Mouse (Mus musculus) NIH3T3 (cell line): ENCODE measurements around the gene Fdx1l.
A peak's percentile ranks its signal among the peaks of the same experiment; 100 is the strongest.
"Not testable (repeated sequence)": the region's sequence is repeated elsewhere in the genome, so short reads cannot be mapped to it uniquely, and the experiment has no call there.

Source experiments
- DNase-seq: peaks from one replicate; pipeline ENCODE4 v3.0.0-alpha.2; 2012; ENCODE audit warnings: low read depth

The Fdx1l gene

DNA sequence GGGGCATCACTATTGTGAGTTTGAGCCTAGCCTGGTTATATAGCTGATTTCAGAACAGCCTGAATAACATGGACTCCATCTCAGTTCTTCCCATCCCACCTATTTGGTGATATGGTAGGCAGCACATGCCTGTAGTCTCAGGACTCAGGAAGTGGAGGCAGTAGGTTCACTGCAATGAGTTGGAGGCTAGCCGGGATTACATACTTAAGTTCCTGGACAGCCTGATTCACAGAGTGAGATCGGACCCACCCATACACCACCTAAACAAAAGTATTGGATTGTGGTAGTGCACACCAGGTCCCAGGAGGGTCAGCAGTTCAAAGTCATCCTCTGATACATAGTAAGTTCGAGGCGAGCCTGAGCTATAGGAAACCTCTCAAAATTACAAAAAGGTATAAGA, 773 bp downstream of the Fdx1l start:
- DNase-seq = peak; percentile 38

DNA sequence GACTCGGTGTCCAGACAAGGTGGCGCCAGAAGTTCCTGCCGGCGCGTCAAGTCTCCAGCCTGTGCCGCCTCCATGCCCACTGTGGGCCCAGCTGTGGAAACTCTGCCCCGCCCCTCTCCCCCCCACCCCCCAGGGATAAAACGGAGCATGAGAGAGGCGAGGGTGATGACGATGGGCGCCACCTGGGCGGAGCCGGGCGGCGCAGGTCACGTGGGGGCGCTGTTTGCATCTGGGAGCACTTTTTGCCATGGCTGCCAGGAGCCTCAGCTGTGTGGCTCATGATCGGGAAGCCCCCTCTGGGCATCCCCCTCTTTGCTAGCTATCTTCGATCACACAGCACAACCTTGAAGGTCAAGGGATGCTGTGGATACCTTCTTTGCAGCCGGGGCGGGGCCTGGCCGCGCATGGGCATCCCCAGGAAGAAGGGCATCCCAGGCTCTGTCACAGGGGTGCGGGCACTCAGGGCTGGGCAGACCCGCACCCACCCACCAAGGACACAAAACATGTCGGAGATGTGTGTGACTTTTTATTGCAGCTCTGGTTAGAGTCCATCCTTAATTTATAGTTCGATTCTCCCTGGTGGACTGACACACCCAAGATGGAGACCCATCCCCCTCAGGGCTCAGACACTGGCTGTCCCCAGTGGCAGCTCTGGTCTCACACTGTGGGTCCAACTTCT, 6.3 kb downstream of the Fdx1l start, which contains the start of gene Zglp1:
Zglp1 (minus strand) TSS at position 88 of the 679 bp plus-strand sequence.
- DNase-seq = no peak

DNA sequence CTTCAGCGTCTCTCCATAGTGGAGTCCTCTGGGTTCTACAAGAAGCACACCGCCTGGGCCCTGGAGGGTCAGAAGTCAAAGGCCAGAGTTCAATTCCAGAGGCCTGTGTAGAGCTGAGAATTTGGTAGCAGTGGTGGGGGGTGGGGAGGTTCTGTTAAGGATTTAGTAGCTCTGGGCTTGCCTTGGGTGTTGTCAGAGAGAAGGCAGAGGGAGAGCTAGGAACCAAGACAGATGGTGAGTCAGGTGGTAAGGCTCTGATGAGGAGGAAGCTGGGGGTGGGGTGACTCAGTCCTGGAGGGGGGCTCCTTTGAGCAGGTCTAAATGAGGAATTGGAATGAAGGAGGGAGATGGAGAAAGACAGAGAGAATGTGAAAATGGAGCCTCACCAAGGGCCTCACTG, 10.5 kb downstream of the Fdx1l start:
- peak; percentile 29 for DNase-seq

DNA sequence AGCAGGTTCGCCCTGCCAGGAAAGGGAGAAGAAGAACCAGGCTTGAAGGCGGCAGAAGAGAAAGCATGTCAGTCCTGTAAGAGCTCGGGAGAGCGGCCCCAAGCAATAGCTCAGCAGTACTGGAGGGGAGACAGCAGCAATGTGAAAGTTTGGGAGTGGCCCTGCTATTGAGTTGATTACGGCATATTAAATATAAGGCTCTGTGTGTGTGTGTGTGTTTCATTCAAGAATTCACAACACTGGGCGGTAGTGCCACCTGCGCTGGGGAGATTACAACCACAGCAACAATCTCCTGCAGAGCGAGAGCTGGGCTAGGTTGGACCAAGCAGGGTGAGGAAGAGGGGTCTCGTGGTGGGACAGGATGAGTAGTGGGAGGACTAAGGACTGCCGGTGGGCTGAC, 21.8 kb downstream of the Fdx1l start:
- no peak for DNase-seq

DNA sequence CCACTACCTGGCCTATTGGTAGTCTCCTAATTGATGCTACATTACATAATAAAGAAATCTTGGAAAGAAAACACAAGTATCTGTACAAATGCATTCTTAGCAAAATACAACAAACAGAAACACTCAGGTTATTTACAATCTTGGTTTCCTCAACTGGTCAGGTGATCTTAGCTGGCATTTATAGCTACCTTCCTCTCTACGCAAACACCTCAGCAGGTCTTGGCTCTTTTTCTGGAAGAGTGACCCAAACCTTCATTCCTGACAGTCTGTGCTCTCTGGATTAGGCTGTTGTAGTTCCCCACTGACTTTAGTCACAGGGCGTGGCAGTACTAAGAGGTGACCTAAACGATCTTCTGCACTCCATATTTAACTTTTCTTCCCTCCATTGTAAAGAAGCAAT, 28.2 kb downstream of the Fdx1l start:
- DNase-seq = no peak

DNA sequence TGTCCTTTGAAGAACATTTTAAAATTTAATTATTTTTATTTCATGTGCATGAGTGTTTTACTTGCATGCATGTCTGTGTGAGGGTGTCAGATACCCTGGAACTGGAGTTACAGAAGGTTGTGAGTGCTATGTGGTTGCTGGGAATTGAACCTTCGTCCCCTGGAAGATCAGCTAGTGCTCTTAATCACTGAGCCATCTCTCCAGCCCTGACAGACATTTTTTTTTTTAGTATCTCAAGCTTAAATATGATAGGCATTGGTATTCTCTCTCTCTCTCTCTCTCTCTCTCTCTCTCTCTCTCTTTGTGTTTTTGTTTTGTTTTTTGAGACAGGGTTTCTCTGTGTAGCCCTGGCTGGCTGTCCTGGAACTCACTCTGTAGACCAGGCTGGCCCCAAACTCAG, 28.6 kb downstream of the Fdx1l start:
- not testable (repeated sequence) for DNase-seq

DNA sequence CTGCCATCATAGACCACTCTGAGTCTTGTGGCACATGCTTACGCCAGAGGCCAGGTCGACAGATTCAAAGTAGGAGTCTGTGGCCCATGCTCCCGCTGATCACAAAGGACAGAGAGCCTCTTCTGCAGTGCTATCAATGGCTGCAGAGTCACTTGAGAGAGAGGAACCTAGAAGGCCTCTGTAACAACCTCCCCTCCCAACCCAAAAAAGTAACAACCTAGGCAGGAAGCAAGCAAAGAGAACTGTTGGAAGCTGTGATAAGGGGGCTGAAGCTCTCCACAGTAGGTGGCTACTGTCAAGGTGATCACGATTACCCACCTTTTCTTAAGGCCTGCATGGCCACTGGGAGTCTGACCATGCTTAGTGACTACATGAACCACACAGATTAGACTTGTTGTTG, 29.9 kb downstream of the Fdx1l start:
- DNase-seq = no peak

DNA sequence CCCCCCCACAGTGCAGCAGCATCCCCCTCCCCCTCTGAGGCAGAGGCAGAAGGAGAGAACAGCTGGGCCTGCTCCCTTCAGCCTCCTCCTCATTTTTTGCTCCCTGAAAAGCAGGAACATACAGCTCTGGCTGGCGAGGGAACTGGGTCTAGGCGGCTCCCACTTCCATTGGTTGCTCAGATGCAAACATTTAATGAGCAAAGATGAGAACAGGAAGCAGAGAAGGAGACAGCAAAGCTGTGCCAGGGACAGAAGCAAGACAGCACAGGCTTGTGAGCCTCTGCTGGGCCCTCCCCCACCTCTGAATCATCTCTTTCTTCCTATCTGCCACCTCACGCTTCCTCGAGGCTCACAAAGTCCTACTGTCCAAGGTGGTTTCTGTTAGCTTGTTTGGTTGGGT, 32.1 kb downstream of the Fdx1l start:
- peak; percentile 44 for DNase-seq

DNA sequence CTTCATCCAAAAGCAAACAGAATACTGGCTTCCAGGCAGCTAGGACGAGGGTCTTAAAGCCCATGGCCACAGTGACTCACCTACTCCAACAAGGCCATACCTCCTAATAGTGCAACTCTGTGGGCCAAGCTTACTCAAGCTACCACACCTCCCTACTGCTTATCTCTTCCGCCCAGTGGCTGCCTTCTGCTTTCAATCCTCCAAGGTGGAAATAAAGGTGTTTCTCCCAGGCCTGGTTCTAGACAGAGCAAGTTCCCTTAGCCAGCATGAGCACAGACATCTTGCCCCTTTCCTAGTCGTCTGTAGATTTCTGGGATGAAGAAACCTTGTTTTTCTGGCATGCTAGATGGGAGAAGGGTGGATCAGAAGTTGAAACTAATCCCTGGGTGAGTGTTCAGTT, 33.6 kb downstream of the Fdx1l start:
- DNase-seq = no peak

DNA sequence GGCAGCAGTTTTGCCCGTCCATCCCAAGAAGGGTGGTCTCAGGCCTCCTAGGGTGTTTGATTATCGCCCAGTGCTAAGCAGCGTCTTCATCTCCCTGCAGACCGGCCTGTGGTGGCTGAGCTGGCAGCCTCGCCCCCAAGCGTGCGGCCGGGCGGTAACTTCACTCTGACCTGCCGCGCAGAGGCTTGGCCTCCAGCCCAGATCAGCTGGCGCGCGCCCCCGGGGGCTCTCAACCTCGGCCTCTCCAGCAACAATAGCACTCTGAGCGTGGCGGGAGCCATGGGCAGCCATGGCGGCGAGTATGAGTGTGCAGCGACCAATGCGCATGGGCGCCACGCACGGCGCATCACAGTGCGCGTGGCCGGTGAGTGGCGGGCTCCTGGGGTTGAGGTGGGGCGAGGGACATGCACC, 35.9 kb downstream of the Fdx1l start:
- no peak for DNase-seq

DNA sequence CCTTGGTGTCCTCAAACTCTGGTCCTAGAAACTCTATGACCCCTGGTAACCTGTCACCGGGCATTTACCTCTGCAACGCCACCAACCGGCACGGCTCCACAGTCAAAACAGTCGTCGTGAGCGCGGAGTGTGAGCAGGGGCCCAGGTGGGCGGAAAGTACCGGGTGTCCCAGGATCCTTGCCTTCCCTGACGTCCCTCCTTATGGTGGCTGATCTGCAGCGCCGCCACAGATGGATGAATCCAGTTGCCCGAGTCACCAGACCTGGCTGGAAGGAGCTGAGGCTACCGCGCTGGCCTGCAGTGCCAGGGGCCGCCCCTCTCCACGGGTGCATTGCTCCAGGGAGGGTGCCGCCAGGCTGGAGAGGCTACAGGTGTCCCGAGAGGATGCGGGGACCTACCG, 36.7 kb downstream of the Fdx1l start:
- DNase-seq = no peak

DNA sequence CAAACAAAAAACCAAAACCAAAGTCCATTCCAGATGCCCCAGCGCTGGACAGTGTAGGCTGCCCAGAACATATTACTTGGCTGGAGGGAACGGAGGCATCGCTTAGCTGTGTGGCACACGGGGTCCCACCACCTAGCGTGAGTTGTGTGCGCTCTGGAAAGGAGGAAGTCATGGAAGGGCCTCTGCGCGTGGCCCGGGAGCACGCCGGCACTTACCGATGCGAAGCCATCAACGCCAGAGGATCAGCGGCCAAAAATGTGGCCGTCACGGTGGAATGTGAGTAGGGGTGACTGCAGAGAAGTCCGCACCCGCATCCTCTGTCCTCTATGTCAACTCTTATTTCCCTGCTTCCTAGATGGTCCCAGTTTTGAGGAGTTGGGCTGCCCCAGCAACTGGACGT, 37.3 kb downstream of the Fdx1l start:
- DNase-seq = no peak

DNA sequence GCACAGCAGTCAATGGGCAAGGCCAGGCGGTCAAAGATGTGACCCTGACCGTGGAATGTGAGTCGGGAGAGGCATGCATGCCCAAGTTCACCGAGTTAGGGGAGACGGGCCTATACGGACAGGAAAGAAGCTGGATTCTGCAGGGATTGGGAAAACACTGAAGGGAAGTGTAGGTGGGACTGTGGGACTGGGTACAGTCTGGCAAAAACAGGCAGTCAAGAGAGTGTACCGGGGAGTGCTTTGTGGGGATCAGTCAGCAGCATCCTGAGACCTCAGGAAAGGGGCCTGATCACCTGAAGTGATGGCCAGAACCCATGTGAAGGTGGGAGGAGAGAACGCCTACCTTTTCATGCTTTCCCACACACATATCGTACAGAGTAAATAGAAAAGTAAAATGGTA, 37.8 kb downstream of the Fdx1l start:
- DNase-seq = no peak

DNA sequence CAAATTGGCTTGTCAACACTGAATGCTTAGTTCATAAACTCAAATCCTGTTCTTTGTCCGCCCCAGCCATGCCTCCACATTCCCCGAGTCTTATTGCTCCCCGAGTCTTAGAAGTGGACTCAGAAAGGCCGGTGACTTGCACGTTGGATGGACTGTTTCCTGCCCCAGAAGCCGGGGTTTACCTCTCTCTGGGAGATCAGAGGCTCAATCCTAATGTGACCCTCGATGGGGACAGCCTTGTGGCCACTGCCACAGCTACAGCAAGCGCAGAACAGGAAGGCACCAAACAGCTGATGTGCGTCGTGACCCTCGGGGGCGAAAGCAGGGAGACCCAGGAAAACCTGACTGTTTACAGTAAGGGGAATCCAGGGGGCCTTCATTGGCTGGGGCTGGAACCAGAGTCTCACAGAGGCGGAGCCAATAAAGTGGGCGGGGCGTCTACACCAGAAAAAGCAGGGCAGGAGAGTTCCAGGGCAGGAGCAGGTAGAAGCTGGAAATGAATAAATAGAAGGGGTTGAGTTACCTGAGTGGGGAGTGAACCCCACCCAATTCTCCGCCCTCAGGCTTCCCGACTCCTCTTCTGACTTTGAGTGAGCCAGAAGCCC, 38.8 kb downstream of the Fdx1l start:
- DNase-seq = no peak

DNA sequence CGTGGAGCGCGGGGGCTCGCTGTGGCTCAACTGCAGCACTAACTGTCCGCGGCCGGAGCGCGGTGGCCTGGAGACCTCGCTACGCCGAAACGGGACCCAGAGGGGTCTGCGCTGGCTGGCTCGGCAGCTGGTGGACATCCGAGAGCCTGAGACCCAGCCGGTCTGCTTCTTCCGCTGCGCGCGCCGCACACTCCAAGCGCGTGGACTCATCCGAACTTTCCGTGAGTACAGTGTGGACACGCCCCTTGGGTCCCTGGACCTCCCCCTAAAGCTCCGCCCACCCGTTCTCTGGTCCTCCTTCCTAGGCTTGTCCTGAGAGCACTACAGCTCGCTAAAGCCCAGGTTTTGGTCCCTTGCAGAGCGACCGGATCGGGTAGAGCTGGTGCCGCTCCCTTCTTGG, 40.3 kb downstream of the Fdx1l start:
- peak; percentile 94 for DNase-seq

DNA sequence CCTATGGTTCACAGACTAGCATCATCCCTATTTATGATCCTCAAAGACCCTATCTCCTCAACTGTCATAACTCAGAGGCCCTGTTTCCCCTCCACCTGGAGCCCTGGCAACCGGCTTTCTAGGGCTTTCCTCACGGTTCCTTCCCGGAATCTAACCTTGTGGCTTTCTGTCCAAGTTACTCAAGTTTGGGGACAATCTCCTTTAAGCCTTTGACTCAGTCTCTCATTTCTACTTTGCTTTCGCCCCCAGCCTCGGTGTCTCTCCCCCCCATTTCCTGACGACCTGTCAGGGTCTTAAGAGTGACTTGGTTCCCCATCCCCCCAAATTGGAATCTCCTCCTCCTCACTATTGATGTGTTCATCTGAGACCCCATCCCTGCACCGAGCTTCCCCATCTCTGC, 40.9 kb downstream of the Fdx1l start:
- DNase-seq = no peak

DNA sequence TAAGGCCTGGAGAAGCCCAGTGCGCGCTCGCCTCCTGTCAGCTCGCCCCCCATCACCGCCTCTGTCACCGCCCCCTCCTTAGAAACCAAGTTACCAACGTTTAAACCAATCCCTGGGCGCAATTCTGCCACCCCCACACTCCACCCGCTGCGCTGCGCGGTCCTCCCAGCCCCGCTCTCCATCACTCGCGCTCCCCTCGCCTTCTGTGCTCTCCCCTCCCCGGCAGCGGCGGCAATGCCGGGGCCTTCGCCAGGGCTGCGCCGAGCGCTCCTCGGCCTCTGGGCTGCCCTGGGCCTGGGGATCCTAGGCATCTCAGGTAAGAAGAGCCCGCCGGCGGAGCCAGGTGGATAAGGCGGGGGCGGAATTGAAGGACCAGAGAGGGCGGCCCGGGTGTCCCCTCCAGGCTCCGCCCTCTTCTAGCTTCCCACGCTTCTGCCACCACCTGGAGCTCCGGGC, 41.5 kb downstream of the Fdx1l start, which contains the start of gene Icam5:
Icam5 (plus strand) TSS at position 178 of the 456 bp plus-strand sequence.
- DNase-seq = peak; percentile 32

DNA sequence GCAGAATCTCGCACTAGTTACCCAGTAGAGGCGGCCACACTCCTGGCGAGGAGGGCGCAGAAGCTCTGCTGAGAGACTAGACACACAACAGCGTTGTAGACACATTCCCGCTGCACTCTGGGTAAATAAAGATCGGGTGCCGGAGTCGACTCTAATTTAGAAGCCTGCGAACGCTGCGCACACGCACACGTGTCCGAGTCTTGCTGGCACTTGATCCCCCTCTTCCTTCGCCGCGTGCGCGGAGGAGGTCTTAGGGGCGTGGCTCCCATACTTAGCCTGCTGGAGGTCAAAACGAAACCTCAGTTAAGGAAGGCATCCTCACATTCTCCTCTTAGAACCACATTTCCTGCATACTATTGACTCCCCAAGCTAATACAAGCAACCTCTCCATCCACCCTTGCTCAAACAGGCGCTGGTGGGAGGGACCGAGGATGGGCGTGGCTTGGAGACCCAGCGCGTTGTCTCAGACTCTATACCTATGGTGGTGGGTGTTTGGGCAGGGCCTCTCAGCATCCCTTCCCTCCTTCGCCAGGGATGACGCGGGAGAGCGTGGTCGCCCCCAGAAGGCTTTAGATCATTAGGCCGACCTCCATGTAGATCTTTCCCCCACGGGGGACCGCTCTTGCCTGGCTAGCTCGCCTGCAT, 42.0 kb downstream of the Fdx1l start:
- DNase-seq = peak; percentile 79

DNA sequence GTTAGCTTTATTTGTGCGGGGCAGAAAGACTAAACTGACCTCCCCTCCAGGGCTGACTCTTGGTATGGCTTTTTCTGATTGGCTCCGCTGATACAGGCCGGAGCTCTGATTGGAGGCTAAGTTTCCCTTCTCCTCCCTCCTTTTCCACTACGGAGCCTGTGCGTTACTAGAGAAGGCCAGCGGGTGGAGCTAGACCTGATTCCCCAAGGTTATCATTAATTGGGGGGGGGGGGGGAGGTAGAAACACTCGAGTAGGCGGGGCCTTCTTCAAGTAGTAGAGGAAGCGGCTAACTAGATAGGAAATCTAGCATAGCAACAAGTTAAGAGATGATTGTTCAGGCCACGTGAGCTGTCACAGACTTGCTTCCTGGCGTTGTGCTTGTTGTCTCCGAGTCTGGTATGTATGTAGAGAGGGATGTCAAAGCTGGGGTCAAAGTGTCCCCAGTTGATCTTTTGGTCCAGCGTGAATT, 42.6 kb downstream of the Fdx1l start:
- DNase-seq = peak; percentile 95

DNA sequence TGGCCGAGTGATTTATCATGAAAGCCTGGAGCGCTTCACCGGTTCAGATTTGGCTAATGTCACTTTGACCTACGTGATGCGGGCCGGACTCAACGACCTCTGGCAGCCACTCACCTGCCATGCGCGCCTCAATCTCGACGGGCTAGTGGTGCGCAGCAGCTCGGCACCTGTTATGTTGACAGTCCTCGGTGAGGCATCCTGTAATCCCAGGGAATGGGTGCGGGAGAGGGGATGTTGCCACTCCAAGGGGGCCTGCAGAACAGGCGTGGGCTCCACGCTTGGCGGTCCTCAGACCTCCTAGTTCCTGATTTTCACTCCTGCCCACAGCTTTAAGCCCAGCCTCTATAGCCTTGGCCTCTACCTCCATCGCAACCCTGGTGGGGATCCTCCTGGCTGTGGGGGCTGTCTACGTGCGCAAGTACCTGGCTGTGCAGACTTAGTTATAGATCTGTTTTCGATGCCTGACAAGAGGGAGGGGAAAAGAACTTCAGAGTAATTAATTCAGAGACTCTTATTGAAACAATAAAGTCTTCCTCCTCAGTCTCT, 43.3 kb downstream of the Fdx1l start:
- no peak for DNase-seq

DNA sequence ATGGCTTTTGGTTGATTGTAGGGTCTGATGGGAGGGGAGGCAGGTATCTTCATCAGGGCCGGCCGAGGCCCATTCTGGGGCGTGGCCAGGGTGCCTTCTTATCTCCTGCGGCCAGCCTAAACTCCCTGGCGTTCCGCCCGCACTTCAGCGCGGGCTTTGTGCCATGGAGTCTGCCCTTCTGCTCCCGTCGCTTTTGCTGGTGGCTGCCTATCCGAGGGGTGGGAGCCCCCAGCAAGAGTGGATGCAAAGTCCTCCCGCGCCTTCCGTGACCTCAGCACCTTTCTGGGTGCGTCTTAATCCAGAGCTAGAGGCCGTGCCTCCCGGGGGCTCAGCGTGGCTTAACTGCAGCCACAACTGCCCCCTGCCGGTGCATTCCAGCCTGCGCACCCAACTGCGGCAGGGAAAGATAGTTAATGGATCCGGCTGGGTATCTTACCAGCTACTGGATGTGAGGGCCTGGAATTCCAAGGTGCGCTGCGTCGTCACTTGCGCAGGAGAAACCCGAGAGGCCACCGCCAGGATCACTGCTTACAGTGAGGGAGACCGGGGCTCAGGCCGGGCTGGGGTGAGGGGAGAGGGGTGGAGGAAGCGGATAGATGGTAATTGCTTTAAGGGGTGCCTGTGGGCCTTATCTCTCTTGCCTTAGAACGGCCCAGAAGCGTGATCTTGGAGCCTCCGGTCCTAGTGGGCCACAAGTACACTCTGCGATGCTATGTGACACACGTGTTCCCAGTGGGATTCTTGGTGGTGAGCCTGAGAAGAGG, 43.9 kb downstream of the Fdx1l start, which contains the start of gene Icam4:
Icam4 (plus strand) TSS at position 83 of the 764 bp plus-strand sequence.
- DNase-seq = peak; percentile 77

DNA sequence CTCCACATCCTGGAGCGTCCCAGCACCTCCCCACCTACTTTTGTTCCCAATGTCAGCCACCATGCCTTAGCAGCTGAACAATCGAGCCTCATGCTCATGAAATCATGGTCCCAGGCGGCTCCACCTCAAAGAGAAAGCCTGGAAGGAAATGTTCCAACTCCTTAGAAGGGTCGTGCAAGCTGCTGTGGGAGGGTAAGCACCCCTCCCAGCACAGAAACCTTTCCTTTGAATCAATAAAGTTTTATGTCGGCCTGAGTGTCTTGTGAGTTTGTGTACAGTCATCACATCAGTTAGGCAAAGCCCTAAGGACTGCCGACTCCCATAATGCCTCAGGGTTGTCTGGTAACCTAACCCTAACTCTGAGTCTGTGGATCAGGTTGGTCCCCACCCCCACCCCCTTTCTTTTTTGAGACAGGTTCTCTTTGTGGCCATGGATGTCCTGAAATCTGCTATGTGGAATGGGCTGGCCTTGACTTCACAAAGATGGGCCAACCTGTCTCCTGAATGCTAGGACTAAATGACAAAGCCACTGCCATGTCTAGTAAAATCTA, 44.8 kb downstream of the Fdx1l start:
- no peak for DNase-seq
